Mouse (Mus musculus) ovary, adult 18-20 months (tissue): ENCODE results near the gene Oas2.

Experiments
- DNase-seq: peaks from one replicate; pipeline ENCODE4 v3.0.0; 2022; ENCODE audit warnings: low spot score, mixed read lengths

The Oas2 gene

DNA sequence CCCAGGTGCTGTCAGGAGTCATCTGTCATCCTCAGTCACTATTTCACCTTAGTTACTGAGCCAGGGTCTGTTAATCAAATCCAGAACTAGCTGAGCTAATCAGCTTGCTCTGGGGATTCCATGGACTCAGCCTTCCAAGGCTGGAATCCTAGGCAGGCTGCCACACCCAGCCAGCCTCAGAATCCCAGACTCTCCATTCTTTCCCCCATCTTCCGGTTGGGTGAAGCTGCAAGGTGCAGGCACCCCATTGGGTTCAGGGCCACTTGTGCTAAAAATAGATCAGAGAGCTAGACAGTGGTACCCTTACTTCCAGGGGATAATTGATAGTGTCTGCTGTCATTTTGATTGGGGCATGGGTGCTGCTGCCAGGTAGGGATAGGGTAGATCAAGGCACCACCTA, 16.9 kb downstream of the Oas2 start:
- DNase-seq, result no peak

DNA sequence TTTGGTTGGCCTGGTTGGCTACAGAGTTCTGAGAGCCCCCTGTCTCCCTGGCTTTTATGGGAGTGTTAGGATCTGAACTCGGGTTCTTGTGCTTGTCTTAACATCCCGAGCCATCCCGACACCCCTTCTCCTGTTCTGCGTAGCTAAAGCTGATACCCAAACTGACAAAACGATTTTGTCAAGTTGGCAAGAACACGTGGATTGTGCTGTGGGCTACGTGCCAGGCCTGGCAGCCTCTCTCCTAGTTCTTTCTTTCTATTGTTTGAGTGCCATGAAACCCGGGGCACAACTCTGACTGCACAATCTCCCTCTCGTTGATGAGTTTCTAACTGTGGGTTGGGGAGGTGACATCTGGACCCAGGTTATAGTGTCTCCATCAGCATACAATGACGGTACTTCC, 20.3 kb downstream of the Oas2 start:
- no peak for DNase-seq

DNA sequence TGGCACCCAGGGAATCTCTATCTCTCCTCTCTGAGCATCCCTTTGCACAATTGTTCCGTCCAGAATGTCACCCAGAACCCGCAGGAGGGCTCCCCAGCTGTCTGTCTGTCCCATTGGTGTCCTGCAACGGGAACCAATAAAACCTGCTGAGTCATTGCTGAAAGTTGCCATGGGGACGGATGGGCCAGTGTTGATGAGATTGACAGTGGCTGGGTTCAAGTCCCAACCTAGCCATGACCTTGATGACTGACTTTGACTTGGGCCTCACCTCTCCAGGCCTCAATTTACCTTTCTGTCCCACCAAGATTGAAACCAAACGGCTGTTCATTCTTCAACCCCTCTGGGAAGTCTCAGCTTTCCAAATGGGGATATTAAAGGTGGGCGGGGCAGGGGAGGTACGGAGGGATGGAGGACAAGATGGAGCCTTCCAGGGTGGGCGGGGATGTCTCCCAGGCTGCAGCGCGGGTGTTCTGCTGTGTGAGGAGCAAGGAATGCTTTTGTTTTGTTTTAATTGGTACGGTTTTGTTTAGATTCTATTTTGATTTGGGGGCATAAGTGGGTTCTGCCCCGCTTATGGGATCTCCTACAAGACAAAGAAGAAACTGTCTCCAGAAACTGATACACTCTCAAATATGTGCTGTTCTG, 23.7 kb downstream of the Oas2 start:
- DNase-seq, result no peak

DNA sequence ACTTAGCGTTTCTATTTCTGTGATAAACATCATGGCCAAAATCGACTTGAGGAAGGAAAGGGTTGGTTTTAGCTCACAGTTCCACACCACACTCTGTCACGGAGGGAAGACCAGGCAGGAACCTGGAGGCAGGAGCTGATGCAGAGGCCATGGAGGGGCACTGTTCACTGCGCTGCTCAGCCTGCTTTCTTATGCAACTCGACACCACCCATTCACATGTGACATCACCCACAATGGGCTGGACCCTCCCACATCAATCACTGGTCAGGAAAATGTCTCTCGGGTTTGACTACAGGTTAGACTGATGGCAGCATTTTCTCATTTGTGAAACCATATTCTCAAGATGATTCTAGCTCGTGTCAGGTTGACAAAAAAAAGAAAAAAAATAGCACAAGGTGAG, 28.6 kb downstream of the Oas2 start:
- no peak for DNase-seq

DNA sequence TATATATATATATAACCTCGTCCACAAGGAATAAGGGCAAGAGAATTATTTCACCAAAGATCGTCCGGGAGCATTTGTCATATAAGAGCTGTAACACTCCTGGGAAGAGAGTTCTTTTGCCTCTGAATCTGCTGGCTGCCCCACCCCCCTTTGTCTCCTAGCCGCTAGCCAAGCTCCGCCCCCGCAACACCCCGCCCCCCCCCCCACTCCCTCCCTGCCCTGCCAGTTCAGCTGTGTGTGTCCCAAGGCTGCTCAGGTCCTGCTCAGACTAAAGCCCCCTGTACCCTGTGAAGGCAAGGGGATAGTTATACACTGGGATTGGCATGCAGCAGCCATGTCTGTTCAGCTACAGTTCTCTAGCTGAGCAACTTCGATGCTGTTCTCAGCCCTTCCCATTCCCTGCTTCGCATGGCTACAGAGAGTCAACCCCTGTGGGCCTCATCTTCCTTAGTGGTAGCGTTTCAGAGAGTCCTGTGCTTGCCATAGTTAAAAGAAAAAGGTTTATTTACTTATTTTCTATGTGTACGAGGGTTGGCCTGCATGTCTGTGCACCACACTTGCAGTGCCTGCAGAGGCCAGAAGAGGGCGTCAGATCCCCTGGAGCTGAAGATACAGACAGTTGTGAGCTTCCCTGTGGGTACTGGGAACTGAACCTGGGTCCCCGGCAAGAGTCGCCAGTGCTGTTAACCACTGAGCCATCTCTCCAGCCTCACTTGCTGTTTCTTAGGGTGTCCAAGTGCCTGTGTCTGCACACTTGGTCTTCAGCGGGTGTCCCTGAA, 30.9 kb downstream of the Oas2 start:
- no peak for DNase-seq

DNA sequence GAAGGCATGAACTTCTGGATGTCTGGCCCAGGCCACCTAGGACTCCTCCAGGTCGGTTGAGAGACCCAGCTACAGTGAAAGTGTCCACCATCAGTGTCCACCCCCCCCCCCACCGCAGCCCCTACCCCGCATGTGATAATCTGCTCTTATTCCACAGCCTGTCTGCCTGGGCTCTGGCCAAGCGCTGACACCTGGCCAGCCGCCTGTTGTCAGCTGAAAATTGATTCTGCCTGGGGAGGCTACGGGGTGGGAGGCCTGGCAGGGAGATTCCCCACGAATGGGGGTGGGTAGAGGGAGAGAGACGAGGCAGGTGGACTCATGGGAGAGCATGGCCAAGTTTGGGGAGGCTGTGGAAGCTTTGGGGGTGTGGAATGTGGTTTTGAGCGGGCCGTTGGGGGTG, 32.5 kb downstream of the Oas2 start:
- no peak for DNase-seq

DNA sequence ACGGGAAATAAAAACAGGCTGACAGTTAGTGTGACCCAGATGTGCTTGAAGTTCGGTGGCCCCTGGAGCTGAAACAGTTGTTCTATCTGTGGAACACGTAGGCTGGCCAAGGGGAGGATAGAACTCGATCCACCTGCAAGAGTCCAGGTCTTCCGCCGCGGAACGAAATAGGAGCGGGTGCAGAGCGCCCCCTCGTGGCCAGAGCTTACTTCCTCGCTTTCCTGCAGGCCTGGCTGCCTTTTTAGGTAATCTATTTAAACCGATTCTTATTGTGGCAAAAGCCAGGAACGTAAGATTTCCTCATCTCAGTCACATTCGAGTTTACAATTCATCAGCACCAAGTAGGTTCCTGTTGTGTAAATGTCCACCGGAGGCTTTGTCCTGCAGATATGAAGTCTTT, 35.3 kb downstream of the Oas2 start:
- DNase-seq, result no peak

DNA sequence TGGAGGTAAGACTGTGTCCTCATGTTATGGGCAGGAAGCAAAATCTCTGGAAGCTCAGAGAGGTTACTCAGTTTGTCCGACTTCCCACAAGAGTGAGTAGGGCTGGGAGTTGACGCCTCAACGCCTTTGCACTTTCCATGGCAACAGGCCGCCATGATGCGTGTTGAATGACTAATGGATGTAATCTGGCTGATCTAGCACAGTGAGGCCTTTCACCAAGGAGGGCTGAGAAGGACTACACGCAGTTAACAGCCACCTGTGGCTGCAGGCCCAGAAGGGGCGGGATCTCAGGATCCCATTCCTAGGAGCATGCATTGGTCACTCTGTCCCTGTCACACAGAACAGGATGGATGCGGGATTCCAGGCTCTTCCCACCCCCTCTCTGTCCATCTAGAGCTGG, 36.9 kb downstream of the Oas2 start:
- no peak for DNase-seq

DNA sequence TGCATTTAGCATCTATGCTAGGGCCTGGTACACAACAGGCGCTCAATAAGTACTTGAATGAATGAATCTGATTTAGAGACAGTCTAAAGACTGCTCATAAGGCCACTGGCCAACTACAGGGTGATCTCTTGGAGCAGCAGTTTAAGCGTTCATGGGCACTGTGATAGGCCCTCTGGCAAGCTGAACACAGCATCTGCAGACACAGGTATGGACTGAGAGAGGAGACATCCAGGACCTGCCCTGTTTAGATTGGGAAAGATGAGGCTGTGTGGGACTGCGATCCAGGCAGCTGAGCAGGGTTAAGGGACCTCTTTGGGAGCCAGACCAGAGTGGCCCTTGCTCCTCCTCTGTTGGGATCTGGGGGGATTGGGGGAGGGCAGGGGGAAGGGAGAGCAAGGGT, 37.8 kb downstream of the Oas2 start, which contains the start of gene Dtx1:
Gene Dtx1 (minus strand): TSS at position 101 of the 400 bp plus-strand sequence.
- no peak for DNase-seq

DNA sequence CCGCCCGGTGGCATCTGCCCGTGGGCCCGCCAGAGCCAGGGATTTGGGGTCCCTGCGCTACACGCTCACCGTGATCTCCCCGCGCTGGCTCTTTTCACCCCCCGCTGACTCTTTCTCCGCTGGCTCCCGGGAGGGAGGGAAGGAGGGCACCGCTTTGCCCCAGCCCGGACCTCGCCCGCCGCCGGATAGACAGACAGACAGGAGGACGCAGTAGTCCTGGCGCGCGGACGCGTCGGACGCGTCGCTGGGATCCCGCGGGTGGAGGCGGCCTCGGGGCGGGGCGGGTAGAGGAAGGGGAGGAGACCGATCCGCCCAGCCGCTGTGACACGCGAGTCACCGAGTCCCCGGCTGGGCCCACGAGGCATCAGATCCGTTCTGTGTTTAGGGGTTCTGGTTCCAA, 38.2 kb downstream of the Oas2 start:
- DNase-seq, result no peak

DNA sequence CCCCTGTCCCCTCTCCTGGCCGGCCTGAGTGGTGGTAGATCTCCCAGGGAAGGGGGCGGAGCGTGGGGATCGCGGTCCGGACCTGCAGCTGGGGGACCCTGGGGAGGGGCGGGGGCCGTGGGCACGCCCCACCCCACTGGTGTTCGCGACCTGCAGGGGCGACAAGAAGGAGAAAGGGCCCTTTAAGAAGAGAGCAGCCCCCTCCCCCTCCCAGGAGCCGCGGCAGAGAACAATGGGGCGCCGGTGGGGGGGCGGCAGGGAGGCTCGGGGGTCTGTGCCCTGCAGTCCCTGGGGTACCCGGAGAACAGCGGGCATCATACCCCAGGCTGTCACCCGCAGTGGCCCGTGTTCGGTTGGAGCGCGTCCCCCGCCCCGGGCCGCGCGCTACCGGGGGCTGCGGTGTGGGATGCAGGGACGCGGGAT, 38.8 kb downstream of the Oas2 start:
- DNase-seq, result no peak

DNA sequence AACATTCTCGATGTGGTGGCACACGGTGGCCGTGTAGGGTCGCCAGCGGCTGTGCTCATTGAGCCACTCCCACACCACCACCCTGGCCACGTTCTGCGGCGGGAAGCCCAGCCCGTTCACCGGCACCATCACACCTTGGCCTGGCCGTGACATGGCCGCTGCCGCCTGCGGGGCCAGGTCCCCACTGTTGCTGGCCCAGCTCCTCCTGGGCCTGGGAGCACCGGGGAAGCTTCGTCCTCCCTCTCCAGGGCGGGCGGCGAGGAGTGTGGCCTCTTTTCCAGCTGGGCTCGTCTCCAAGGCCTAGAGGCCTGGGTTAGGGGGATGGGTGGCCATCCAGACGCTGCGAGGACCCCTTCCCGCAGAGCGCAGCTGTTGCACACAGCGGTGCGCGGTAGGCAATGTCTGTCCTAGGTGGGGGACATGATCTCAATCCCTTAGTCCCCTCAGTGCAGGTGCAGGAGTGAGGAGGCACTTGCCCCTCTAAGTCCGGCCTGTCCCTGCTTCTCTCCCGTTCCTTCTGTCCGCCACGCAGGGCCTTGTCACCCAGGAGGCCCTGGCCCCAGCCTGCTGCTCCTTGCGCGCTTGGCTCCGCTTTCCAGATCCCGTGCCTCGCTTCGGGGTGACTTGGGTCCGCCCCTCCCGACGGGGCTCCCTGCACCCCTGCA, 39.4 kb downstream of the Oas2 start:
- no peak for DNase-seq

DNA sequence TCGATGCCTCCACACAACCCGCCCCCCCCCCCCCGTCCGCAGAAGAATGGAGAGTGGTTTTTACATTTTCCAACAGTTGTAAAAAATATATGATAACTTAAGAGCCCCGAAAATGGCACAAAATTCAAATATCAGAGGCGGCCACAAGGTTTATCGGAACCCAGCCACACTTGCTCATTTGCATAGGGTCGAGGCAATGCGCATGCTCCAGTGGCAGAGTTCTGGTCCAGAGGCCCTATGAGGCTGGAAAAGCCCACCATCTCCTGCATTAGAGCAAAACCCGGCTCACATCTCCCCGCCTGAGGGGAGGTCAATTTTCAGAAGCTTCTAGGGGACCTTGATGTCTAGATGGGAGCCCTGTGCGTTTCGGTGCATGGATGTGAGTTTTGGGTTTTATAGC, 42.7 kb downstream of the Oas2 start:
- DNase-seq, result no peak

DNA sequence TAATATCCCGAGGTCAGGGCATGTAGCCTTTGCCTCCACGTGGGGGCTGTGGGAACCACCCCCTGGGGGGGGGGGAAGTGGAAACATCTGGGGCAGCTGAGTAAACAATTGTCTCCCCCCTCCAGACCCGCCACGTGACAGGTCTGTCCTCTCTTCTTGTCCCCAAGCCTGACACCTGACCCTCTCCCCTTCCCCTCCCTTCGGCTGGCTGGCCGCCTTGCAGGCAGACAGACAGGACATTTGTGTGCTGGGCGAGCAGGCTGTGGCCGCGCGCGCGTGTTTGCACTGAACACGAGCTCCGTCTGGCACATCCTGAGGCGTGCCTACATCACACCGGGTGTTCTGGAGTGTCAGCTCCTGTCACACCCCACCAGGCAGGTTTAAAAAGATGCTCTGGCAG, 43.1 kb downstream of the Oas2 start:
- DNase-seq, result no peak

DNA sequence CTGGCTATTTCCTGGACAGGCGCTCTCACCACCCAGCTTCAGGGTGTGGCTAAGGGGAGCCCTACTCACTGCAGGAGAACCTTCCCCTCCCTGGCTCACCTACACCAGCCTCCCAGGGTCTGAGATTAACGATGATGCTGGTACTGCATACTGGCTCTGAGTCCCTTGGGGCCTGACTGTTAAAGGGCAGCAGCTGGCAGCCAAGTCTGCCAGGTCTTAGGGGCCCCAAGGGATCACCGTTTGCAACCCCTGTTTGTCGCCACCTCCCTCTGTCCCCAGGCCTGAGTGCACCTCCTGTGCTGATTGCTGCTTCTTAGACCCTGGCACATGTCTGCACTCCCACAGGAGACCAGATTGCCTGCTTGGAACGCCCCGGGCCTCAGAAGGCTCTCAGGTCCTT, 45.2 kb downstream of the Oas2 start:
- no peak for DNase-seq

DNA sequence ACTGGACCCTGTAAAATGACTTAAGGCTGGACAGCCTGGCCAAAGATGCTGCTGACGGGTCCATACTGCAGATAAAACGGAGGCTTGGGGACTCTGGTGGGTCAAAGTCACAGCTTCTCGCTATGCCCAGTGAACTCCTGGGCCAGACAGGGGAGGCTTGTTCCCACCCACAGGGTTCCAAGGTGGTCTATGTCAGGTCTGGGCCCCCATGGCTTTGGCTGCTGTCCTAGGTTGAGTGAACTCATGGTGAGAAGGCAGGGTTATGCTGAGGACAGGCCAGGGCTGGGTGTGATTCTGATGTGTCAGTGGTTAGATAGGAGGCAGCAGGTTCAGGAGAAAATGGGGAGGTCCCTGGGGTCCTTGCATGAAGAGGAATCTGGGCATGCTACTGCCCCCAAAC, 46.0 kb downstream of the Oas2 start:
- no peak for DNase-seq

DNA sequence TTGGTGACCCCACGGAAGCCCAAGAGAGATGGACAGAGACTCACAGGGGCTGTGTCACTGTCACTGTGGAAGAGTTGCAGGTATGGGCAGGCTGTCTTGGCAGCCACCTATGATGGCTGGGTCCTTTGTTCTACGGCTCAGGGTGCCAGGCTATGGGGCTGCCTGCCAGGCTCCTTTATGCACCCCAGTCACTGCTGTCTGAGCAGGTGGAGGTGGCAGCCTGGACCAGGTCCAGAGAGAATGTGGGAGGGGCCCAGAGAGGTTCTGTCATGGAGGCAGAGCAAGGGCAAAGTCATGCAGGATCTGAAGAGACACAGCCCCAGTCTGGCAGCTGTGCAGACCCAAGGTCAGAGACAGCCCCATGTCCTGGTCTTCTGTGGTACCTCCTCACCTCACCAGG, 46.7 kb downstream of the Oas2 start:
- DNase-seq, result no peak

DNA sequence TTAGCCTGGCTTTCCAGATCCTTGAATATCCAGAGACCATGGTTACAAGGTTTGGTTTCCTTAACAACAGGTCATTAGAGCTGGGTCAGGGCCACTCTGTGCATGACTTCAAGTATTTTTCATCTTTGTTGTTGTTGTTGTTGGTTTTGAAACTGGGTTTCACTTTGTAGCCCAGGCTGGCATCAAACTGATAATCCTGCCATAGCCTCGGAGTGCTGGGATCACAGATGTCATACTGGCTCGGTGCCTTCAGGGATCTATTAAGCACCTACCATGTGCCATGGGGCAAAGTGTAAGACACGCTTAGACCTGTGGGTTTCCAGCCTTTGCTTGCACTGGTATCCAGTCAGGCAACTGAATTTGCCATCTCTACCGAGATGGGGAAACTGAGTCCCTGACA, 47.2 kb downstream of the Oas2 start:
- DNase-seq, result no peak

DNA sequence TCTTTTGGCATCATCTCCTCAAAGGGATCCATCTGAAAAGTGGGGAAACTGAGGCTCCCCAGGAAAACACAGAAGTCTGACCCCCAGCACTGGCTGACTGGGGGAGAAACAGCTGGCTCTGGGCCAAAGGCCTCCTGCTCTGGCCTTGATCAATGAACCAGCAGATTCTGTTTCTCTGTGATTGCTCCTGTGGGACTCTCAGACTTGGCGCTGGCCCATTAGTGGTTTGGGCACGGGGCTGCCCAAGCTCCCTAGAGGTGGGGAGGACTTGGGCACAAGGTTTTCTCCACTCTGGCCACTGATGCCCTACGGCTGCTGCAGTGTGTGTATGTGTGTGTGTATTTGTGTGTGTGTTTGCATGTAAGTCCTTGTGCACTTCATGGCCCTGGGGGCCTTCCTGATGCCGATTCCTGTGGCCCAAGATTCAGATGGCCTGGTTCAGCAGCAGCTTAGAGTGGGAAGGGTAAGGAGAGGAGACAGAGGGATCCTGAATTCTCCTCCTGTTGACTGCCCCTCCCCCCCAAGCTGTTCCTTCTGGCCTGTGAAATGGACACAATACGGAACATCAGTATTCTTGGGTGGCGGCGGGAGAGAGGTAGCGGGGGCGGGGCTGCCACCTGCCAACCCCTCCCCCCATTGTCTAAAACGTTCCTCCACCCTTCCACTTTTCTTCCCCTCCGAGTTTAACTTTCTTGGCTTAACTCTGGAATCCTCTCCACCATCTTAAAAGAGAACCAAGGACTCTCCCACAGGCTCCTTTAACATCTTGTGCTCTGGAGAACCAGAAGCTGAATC, 48.5 kb downstream of the Oas2 start:
- no peak for DNase-seq

DNA sequence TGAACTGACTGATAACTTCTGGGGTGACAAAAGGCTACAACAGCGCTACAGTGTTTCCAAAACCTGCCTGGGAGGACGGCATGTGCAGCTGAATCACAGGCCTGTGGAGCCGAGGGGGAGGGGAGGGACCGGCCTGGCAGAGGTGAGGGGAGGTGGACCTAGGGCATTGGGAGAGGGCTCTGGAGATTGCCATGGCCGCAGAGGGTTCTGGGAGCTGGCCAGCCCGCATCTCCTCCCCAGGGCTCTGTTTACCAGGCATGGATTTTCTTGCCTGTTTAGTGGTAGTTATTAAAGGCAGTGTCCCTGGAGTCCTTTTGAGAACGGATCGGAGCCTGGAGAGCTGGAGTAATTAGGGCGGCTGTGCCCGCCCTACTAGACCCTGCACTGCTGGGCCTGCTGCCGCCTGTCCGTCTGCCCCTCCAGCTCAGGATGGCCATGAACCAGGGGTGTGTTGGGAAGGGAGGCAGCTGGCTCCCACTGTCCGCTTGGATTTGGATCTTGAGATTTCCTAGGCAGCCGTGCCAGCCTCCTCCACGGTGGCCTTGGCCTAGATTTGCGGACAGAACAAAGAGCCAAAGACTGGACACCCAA, 50.8 kb downstream of the Oas2 start:
- DNase-seq, result peak; percentile 78

DNA sequence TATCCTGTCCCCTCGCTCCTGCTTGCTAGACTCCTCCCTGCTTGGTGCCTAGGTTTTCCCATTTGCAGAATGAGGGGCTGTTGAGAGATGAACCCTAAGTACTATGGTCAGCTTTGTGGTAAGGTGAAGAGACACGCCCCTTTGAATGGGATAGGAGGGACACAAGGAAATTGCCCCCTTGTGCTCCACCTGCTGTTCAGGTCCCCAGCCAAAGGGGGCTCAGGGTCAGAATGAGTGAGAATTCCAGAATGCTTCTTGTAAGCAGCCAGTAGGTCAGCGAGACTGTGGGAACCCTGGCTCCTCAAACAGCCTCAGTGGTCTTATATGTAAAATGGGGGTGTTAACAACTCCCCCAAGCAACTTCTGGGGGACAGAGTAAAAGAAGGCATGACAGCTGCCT, 51.5 kb downstream of the Oas2 start:
- DNase-seq, result no peak

DNA sequence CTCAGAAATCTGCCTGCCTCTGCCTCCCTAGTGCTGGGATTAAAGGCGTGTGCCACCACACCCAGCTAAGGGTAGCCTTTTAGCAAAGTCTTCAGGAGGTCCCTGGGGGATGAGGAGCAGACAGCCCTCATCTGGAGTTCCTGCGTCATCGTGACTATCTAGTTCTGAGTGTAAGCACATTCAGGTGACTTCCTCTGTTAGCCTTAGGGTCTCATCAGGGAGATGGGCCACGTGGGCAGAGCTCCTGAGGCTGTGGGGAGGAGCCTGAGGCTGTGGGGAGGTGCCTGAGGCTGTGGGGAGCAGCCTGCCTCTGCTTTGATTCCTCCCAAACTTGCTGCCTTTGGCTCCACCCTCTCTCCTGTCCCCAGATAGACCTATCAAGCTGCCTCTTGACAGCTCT, 52.8 kb downstream of the Oas2 start:
- DNase-seq, result no peak
